Mouse (Mus musculus): ENCODE measurements around the gene Fam107b. TPM values are rescaled to one million over a fixed set of nuclear protein-coding genes. Genes with fewer than 3 reads are reported as not detected.
"Not testable (repeated sequence)": the region's sequence is repeated elsewhere in the genome, so short reads cannot be mapped to it uniquely, and the experiment has no call there.

Gene Fam107b
- polyA plus RNA-seq, 1 experiment from 2014 or later, result 38.3 TPM

DNA sequence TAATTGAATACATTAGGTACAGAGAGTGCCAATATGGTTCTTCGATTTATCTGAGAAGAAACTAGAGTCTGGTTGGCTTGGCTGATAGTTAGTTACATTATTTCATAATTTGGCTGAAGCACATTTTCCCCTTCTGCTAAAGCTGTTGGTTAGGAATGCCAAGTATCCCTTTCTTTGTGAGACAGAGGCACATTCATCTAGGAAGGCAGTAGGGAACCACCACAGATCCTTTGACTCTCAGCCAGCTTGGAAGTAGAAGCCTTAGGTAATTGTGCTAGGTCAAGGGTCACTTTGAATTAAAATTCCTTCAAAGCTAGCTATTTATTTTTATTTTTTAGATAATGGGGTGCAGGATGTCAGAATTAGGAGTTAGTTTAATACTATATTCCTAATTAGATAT lies 105.2 kb downstream of the Fam107b start:
- 98% methylated on average over 1 of the region's 1 CpGs for WGBS
- H3K9me3 ChIP-seq, result no peaks in the 10 kb centered on the region
- ATAC-seq (ENCODE audit: low read depth), result no peak
- H3K4me1 ChIP-seq (replicated peaks), result no peaks in the 10 kb centered on the region
- no peaks in the 10 kb centered on the region for H3K27me3 ChIP-seq
- H3K9ac ChIP-seq, result no peak overlapping the region
- no peak overlapping the region for H3K4me2 ChIP-seq
- H3K36me3 ChIP-seq, result no peaks in the 10 kb centered on the region
- H3K27ac ChIP-seq (replicated peaks), result no peak overlapping the region
- H3K4me3 ChIP-seq, result no peak overlapping the region

DNA sequence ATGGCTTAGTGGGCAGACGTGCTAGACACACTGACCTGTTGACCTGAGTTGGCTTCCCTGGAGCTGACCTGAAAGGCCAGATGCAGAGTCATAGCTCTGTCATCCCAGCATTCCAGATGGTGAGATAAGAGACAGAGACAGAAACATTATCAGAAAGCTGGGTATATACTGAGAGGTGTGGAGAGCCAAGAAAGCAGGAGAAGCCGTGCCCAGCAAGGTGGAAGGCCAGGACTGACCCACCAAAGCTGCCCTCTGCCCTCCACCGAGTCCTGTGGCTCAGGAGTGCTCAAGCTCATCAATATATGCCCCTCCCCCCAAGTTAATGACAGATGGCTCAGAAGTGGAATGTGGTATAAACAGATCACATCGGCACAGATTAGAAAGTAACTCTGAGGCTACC lies 112.4 kb downstream of the Fam107b start:
- H3K4me1 ChIP-seq (replicated peaks), result peaks cover 19% of the 10 kb centered on the region
- H3K36me3 ChIP-seq, result no peaks in the 10 kb centered on the region
- 73% methylated on average over 4 of the region's 4 CpGs for WGBS
- H3K27ac ChIP-seq (replicated peaks), result no peak overlapping the region
- H3K27me3 ChIP-seq, result no peaks in the 10 kb centered on the region
- H3K9ac ChIP-seq, result no peak overlapping the region
- no peaks in the 10 kb centered on the region for H3K9me3 ChIP-seq
- H3K4me2 ChIP-seq, result no peak overlapping the region
- H3K4me3 ChIP-seq, result no peak overlapping the region
- ATAC-seq (ENCODE audit: low read depth), result no peak

DNA sequence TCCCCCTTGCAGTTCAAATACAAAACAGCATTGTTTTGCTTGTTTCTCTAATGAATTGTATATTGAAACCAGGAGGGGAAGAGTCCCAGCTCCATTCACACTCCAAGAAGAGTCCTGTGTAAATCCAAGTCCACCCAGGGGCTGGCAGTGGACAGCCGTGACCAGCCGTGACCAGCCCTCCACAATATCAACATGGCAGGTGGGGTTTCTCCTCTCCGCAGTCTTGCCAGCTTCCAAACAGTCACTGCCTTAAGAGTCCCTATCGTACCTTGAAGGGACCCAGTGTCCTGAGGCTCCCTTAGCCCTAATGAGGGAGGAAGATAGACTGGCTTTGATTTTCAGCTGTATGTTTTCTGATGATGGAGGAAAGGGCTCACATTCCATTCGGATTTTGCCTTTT lies 113.1 kb downstream of the Fam107b start:
- Histone ChIP-seq H3K4me1 (replicated peaks) (peaks cover 19% of the 10 kb centered on the region), H3K27me3 (no peaks in the 10 kb centered on the region), H3K4me3 (no peak overlapping the region), H3K36me3 (no peaks in the 10 kb centered on the region), H3K9ac (0 out of 2 replicates have a peak overlapping the region, but pooled peaks have one; percentile 35), H3K9me3 (no peaks in the 10 kb centered on the region), H3K27ac (replicated peaks) (peak overlapping the region; percentile 67), H3K4me2 (peak overlapping the region; percentile 10)
- ATAC-seq (ENCODE audit: low read depth), result peak; percentile 76
- 54% methylated on average over 5 of the region's 5 CpGs for WGBS

DNA sequence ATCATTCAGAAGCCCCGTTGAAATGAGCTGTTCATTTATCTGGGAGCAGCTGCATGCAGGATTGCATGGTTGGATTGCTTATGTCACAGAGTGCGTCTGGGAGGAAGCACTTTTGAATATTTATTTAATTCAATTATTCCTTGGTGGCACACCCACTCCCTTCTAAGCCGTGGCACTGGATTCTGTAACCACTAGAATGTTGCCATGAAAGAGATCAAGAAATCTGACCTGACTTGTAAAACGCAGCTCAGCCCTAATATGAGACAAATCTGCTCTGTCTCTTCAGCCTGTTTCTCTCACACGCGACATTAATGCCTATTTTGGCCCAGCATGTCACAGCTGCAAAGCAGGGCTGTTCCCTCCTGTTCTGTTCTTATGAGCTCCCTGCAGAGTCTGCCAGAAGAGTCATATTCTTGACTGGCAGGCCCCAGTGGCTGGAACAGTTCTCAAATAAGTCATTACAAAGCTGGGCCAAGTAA lies 113.5 kb downstream of the Fam107b start:
- no peaks in the 10 kb centered on the region for H3K9me3 ChIP-seq
- H3K9ac ChIP-seq, result no peak overlapping the region
- ATAC-seq (ENCODE audit: low read depth), result peak; percentile 76
- H3K27me3 ChIP-seq, result no peaks in the 10 kb centered on the region
- WGBS, result 24% methylated on average over 6 of the region's 6 CpGs
- H3K4me2 ChIP-seq, result peak overlapping the region; percentile 10
- peak overlapping the region; percentile 67 for H3K27ac ChIP-seq (replicated peaks)
- no peak overlapping the region for H3K4me3 ChIP-seq
- H3K4me1 ChIP-seq (replicated peaks), result peaks cover 19% of the 10 kb centered on the region
- H3K36me3 ChIP-seq, result no peaks in the 10 kb centered on the region

DNA sequence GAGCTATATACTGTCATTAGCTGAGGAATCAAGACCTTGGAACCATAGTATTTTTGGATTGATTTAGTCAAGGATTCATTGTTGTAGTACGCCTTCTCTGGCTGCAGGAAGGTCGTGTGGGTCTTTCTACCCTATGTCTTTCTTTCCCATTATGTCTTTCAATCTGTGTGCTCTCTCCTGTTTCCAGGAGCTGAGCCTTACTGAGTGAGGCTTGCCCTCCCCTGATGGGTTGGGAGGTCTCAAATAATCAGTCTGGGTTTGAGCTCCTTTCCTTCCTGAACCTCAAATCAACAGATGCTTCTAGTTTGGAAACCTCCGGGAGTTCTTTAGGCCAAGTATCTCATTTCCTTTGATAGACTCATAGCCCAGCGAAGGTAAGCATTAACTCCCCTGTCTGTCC lies 119.9 kb downstream of the Fam107b start:
- H3K4me1 ChIP-seq (replicated peaks), result no peaks in the 10 kb centered on the region
- 78% methylated on average over 4 of the region's 4 CpGs for WGBS
- H3K27ac ChIP-seq (replicated peaks), result no peak overlapping the region
- no peak overlapping the region for H3K9ac ChIP-seq
- no peak overlapping the region for H3K4me2 ChIP-seq
- H3K27me3 ChIP-seq, result no peaks in the 10 kb centered on the region
- no peak for ATAC-seq (ENCODE audit: low read depth)
- H3K36me3 ChIP-seq, result no peaks in the 10 kb centered on the region
- no peaks in the 10 kb centered on the region for H3K9me3 ChIP-seq
- no peak overlapping the region for H3K4me3 ChIP-seq

DNA sequence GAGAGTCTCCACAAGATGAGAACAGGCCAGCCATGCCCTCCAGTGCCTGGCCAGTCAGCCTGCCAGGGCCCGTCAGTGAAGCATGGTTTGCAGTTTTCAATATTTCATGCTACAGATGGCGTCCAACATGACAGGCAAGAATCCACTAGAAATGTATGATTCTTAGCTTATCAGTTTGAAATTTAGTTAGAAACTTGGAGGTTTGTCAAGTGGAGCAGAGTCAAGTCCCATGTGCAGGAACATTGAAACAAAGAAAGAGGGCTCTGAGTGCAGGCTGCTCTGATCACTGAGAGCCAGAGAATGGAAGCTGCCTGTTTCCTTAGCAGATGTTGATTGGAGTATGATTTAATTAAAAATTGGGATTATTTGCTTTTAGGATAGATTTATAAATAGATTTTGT lies 122.5 kb downstream of the Fam107b start:
- no peak for ATAC-seq (ENCODE audit: low read depth)
- Histone ChIP-seq H3K9me3 (no peaks in the 10 kb centered on the region), H3K27ac (replicated peaks) (no peak overlapping the region), H3K27me3 (no peaks in the 10 kb centered on the region), H3K4me2 (no peak overlapping the region), H3K9ac (no peak overlapping the region), H3K4me1 (replicated peaks) (no peaks in the 10 kb centered on the region), H3K36me3 (no peaks in the 10 kb centered on the region), H3K4me3 (no peak overlapping the region)
- WGBS, result 97% methylated on average over 2 of the region's 2 CpGs

DNA sequence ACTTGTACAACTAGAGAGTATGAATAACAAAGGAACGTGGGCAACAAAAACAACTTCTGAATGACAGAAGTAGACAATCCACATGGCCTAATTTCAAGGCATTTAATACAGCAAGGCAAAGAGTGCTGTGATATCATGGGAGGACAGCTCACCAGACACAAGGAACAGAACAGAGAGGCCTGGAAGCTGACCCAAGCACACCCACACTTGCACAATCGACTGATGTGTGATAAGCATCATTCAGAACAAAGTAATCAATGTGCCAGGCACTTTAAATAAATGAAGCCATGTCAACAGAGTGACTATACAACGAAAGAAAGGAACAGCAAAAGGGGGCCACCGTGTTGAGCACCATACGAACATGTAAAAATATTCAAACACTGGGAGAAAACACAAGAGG lies 125.6 kb downstream of the Fam107b start:
- no peak overlapping the region for H3K27ac ChIP-seq (replicated peaks)
- peaks cover 9% of the 10 kb centered on the region for H3K4me1 ChIP-seq (replicated peaks)
- 86% methylated on average over 5 of the region's 5 CpGs for WGBS
- no peaks in the 10 kb centered on the region for H3K9me3 ChIP-seq
- no peaks in the 10 kb centered on the region for H3K27me3 ChIP-seq
- H3K9ac ChIP-seq, result no peak overlapping the region
- ATAC-seq (ENCODE audit: low read depth), result no peak
- H3K4me3 ChIP-seq, result no peak overlapping the region
- H3K36me3 ChIP-seq, result no peaks in the 10 kb centered on the region
- H3K4me2 ChIP-seq, result no peak overlapping the region

DNA sequence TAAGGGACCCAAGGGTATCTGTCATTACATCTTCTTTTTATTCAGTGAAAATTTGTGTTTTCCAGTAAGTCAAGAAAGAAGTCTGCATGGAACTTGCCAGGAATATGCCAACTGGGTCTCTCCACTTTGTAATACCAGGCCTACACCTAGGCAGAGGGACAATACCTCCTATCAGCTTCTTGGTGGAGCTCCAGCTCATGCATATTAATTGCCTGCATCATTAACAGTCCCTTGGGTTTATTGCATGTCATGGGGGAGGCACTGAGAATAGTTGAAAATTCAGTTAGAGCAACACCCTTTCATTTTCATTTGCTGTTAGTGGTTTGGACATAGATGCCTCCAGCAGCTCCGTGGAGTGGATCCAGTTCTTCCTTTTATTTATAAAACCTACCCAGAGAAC lies 130.1 kb downstream of the Fam107b start:
- 63% methylated on average over 1 of the region's 1 CpGs for WGBS
- H3K36me3 ChIP-seq, result no peaks in the 10 kb centered on the region
- H3K9ac ChIP-seq, result no peak overlapping the region
- H3K9me3 ChIP-seq, result no peaks in the 10 kb centered on the region
- H3K27me3 ChIP-seq, result no peaks in the 10 kb centered on the region
- H3K4me3 ChIP-seq, result no peak overlapping the region
- no peak overlapping the region for H3K27ac ChIP-seq (replicated peaks)
- H3K4me1 ChIP-seq (replicated peaks), result peaks cover 9% of the 10 kb centered on the region
- H3K4me2 ChIP-seq, result no peak overlapping the region
- ATAC-seq (ENCODE audit: low read depth), result no peak

DNA sequence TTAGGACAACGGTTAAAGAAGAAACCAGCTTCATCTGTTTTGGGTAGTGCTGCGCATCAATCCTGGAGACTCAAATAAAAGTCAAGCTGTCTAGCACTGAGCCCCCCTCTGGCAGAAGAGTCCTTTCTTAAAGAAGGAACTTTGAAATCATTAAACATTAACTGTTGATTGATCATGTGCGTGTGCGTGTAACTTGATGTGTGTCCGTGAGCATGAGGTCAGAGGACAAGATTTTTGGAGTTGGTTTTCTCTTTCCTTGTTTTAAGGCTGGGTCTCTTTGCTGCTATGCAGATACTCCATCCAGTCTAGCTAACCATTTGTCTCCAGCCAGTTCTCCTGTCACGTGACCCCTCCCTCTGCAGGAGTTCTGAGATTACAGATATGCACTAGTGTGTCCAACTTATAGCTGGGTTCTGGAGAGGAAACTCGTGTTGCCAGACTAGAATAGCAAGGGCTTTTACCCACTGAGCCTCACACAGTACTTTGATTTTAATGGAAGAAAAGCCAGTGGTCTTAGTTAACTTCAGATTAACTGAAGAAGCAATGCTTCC lies 132.4 kb downstream of the Fam107b start:
- Histone ChIP-seq H3K27me3 (no peaks in the 10 kb centered on the region), H3K9ac (no peak overlapping the region), H3K4me1 (replicated peaks) (peaks cover 9% of the 10 kb centered on the region), H3K27ac (replicated peaks) (no peak overlapping the region), H3K4me3 (no peak overlapping the region), H3K4me2 (no peak overlapping the region), H3K36me3 (no peaks in the 10 kb centered on the region), H3K9me3 (no peaks in the 10 kb centered on the region)
- WGBS, result 87% methylated on average over 7 of the region's 7 CpGs
- no peak for ATAC-seq (ENCODE audit: low read depth)

DNA sequence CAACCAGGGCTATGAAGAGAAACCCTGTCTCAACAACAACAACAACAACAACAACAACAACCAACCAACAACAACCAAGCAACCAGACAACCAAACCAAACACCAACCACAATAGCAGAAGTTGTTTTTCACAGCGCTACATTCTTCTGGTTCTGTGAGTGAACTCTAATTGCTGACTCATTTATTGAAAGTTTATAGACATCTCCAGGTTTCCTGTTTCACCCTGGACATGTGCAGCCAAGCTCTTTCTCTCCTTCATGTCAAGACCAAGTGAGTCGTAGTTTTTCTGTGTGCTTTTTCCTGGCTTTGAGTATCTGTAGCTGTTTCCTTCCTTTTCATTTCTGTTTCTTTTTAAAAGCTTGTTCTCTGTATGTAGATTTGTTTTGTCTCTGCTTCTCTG lies 133.5 kb downstream of the Fam107b start:
- Histone ChIP-seq H3K4me1 (replicated peaks) (peaks cover 9% of the 10 kb centered on the region), H3K4me3 (no peak overlapping the region), H3K9ac (no peak overlapping the region), H3K27ac (replicated peaks) (no peak overlapping the region), H3K36me3 (no peaks in the 10 kb centered on the region), H3K27me3 (no peaks in the 10 kb centered on the region), H3K4me2 (no peak overlapping the region), H3K9me3 (no peaks in the 10 kb centered on the region)
- no peak for ATAC-seq (ENCODE audit: low read depth)
- 84% methylated on average over 2 of the region's 2 CpGs for WGBS

DNA sequence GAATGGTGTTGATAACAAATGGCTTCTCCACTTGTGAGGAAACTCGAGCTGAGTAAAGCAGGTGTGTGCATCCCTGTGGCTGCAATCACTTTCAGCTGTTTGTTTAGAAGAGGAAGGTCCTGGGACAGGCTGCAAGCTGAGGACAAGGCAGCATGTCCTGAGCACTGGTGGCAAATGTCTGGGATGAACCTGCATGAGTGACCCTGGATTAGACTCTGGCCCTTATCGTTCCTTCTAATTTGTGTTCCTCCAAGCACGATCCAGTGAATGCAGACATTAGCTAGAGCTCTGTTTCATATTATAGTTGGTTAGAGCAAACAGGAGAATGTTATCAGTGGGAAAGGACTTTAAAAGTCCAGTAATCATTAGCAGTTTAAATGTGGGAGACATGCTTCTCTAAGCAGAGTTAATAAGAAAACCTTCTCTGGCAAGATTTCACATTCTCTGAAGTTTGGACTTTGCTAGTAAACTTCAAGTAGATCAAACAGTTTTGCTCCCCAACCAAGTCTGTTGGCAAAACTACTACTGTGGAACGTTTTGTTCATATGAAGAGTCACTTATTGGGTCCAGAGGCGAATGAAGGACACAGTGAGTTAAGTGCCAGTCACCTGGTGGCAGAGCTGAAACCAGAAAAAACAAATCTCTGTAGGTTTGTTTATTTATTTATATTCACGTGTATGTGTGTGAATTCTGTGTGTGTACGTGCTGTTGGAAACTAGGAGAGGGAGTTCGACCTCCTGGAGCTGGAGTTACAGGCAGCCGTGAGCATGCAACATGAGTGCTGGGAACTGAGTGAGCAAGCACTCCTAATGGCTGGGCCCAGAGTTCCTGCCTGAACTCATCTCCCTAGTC lies 134.2 kb downstream of the Fam107b start:
- Histone ChIP-seq H3K27me3 (no peaks in the 10 kb centered on the region), H3K9ac (no peak overlapping the region), H3K9me3 (no peaks in the 10 kb centered on the region), H3K4me2 (no peak overlapping the region), H3K4me3 (no peak overlapping the region), H3K36me3 (no peaks in the 10 kb centered on the region), H3K27ac (replicated peaks) (no peak overlapping the region), H3K4me1 (replicated peaks) (peaks cover 9% of the 10 kb centered on the region)
- ATAC-seq (ENCODE audit: low read depth), result no peak
- WGBS, result 80% methylated on average over 9 of the region's 9 CpGs

DNA sequence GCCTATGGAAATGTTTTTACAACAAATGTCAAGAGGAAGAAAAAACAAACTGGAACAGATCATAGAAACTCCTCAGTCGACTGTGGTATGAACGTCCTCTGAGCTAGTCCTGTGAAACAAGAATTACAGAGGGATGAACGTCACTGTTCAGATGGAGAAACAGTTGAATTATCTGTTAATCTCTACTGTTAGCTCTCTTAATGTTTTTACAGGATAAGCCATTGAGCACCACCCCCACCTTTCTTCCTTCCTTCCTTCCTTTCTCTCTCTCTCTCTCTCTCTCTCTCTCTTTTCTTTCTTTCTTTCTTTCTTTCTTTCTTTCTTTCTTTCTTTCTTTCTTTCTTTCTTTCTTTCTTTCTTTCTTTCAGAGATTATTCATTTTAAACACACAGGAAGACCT lies 135.0 kb downstream of the Fam107b start:
- ATAC-seq (ENCODE audit: low read depth); H3K9ac ChIP-seq; H3K4me2 ChIP-seq; H3K9me3 ChIP-seq; H3K27ac ChIP-seq (replicated peaks); H3K36me3 ChIP-seq; H3K4me1 ChIP-seq (replicated peaks); H3K27me3 ChIP-seq; H3K4me3 ChIP-seq: not testable (repeated sequence)
- 71% methylated on average over 3 of the region's 3 CpGs for WGBS

DNA sequence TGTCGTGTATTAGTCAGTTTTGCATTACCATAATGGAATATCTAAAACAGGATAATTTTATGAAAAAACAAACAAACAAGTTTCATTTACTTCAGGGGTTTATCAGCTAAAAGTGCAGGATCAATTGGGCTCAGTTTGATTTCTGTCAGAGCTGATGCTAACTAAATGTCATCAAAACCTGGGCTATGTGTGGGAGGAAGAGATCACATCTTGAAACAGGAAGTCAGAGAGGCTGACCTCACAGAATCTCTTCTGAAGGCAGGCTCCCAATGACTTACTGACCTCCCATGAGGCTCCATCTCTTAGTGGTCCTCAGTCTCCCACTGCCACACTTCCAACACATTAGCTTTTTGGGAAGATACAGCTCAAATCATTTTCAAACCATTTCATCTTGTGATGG lies 136.9 kb downstream of the Fam107b start:
- WGBS, result 77% methylated on average over 1 of the region's 1 CpGs
- no peaks in the 10 kb centered on the region for H3K9me3 ChIP-seq
- no peaks in the 10 kb centered on the region for H3K27me3 ChIP-seq
- no peak overlapping the region for H3K9ac ChIP-seq
- no peak overlapping the region for H3K4me3 ChIP-seq
- H3K4me1 ChIP-seq (replicated peaks), result no peaks in the 10 kb centered on the region
- ATAC-seq (ENCODE audit: low read depth), result no peak
- H3K27ac ChIP-seq (replicated peaks), result no peak overlapping the region
- H3K36me3 ChIP-seq, result no peaks in the 10 kb centered on the region
- no peak overlapping the region for H3K4me2 ChIP-seq

Data from neural tube, embryonic 13.5 days (tissue).